Mouse (Mus musculus): ENCODE measurements around the gene Trmo. TPM values are rescaled to one million over a fixed set of nuclear protein-coding genes. Genes with fewer than 3 reads are reported as not detected.

The Trmo gene
- total RNA-seq, 2 experiments from 2014 or later: 3.2 to 4.7 TPM

DNA sequence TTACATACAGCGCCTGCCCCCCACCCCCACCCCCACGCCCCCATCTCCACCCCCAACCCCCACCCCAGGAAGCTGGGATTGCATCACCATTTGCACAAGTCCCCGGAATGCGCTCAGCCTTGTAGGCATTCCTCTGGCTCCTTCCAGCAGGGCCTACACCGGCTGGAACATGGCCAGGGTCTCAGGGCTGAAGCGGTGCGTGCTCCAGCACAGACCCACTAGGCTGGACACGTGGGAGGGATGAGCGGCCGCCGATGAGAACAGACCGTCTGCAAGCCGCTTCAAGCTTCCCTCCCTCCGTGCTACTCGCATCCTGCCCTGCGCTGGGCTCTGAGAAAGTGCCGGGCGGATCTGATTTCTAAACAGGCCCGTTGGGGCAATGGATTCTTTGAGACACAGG is 18.2 kb downstream of the Trmo start:
- DNase-seq: peak; percentile 56 to 70

DNA sequence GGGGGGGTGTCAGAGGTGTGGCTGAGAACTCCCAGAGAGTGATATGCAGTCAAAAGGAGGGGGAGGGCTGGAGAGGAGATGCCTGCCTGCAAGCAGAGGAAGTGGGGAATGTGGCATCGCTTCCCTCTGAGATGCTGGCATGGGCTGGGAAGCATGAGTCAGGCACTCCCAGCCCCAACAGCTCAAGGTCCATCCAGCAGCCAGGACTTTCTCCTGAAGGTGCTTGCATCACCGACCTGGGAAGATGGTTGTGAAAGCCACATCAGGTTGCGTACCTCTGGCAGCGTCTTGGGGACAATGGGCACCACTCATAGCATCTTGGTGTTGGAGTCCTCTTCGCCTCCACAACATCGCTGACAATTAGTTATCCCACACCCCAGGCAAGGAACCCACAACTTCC is 18.8 kb downstream of the Trmo start:
- DNase-seq: no peak

DNA sequence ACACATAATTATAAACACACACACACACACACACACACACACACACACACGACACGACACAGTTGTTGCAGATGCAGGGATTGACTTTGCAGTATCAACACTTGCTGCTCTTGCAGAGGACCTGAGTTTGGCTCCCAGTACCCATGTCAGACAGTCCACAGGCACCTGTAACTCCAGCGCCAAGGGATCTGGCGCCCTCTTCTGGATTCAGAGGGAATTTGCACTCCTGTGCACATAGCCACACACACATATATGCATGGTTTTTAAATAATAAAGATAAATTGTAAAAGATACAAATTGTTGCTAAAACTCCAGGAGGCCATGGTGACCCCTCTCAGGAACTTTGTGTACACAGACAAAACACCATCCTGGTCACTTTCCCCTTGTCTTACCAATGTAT is 20.2 kb downstream of the Trmo start:
- DNase-seq: no peak

DNA sequence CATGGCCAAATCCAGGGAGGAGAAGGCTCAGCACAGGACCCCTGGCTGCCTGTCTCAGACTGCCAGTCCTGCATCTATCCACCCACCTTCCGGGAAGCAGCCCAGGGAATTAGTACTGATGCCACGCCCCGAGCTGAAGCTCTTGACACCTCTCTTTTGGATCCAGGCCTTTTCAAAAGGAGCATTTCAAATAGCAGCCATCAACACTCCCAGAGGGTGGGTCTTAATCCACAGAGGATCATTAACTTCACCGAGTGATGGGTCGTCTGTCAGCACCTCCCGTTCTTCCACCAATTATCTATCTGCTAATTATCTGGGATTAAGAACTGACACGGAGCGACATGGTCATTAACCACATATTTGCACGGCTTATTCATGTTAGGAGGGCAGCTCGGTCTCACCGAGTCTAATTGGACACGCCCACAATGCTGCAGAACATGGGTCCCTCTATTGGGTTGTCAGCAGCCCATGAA is 21.7 kb downstream of the Trmo start:
- DNase-seq: no peak

DNA sequence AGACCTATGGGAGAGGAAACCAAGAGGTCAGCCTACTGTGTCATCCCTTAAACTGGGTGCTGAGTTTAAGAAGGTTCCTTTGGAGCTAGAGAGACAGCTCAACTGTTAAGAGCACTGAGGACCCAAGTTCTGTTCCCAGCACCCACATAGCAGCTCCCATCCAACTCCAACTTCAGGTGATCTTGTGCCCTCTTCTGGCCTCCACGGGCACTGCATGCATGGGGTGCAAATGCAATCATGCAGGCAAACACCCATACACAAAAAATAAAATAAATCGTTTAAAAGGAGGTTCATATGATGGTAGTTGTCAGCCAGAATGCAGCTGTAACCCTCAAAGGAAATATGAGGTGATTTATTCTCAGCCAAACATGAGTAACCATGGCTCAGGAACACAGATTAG is 24.9 kb downstream of the Trmo start:
- no peak for DNase-seq

DNA sequence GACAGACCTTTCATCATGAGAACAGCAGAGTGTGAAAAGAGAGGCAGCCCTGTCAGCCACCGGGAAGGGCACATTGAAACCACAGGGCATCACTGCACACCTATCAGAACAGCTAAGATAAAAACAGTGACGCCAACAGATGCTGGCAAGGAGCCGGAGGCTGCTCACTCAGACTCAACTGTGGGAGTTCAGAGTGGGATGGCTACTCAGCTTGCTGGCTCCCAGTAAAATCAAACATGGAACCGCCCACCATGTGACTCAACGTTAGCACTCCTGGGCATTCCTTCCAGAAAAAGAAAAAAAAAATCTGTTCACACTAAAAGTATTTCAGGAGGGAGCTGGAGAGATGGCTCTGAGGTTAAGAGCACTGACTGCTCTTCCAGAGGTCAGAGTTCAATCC is 28.0 kb downstream of the Trmo start:
- DNase-seq: no peak

GRCm38 (mm10) chr4:46359539-46360253 is 29.5 kb downstream of the Trmo start:
- DNase-seq: no peak

GRCm38 (mm10) chr4:46356351-46357133 is 32.7 kb downstream of the Trmo start:
- peak; percentile 42 to 74 for DNase-seq

DNA sequence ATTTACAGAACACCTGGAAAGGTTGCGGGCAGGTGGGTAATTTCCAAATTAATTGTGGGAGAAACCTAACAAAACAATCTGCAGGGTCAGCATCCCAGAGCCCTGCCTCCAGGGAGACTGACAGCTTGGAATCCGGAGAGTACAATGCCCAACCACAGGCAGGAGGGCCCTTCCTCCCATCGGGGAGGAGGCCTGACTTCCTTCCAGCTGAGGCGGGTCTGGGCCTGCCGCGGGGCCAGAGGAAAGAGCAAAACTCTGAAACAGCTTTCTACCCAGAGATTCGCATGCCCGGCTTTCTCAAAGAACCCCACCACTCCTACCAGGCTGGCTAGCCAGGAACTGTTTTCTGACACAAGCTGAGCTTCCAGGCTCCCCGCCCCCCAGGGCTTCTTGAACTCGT is 36.2 kb downstream of the Trmo start:
- DNase-seq: no peak

- no peak for DNase-seq
These were observed 39.7 kb downstream of the Trmo start for GRCm38 (mm10) chr4:46349530-46349929.

DNA sequence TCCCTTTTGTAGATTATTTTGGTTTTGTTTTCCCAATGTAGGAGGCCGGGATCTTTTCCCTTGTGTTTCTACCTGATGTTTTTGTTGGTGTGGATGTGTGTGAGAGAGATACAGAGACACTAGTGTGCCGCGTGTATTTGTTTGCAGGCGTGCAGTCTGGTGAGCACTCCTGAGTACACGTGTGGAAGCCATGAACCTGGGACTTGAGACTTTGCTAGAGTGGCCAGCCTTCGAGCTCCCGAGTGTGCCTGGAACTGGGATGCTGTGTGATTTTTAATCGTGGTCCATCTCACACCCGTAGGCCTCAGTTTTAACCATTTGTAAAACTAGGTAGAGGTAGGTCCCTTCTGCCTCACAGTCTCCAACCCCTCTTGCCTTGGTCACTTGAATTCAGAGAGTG is 40.3 kb downstream of the Trmo start:
- DNase-seq: no peak

GRCm38 (mm10) chr4:46347580-46348515 is 41.4 kb downstream of the Trmo start:
- DNase-seq: no peak

GRCm38 (mm10) chr4:46347141-46347540 is 42.1 kb downstream of the Trmo start:
- DNase-seq: no peak

DNA sequence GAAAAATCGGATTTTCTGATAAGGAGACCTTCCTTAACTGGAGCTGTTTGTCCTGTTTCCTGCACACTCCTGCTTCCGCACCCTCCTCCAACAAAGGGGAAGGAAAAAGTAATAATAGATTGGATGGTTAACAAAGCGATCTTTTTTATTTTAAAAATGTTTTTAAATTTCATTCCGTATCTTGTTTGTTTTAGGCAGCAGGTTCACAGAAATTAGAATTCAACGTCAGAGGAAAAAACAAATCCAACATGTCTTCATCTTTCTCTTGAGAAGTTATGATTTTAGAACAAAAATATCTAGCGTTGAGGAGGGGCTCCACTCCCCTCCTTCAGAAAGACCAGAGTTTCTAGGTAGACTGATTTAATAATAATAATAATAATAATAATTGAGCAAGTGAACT is 43.0 kb downstream of the Trmo start:
- DNase-seq: no peak

- no peak for DNase-seq
These were observed 43.5 kb downstream of the Trmo start for GRCm38 (mm10) chr4:46345773-46346100.

- no peak for DNase-seq
These were observed 44.0 kb downstream of the Trmo start for GRCm38 (mm10) chr4:46345056-46345772.

GRCm38 (mm10) chr4:46344288-46344687 is 44.9 kb downstream of the Trmo start:
- DNase-seq: peak in 1 of 2 experiments; percentile 17

- no peak for DNase-seq
These were observed 45.5 kb downstream of the Trmo start, which contains the start of gene Foxe1 for GRCm38 (mm10) chr4:46343596-46344260. TSS of gene Foxe1 (plus strand) at chr4:46343609.

- no peak for DNase-seq
These were observed 46.4 kb downstream of the Trmo start for GRCm38 (mm10) chr4:46342711-46343286.

DNA sequence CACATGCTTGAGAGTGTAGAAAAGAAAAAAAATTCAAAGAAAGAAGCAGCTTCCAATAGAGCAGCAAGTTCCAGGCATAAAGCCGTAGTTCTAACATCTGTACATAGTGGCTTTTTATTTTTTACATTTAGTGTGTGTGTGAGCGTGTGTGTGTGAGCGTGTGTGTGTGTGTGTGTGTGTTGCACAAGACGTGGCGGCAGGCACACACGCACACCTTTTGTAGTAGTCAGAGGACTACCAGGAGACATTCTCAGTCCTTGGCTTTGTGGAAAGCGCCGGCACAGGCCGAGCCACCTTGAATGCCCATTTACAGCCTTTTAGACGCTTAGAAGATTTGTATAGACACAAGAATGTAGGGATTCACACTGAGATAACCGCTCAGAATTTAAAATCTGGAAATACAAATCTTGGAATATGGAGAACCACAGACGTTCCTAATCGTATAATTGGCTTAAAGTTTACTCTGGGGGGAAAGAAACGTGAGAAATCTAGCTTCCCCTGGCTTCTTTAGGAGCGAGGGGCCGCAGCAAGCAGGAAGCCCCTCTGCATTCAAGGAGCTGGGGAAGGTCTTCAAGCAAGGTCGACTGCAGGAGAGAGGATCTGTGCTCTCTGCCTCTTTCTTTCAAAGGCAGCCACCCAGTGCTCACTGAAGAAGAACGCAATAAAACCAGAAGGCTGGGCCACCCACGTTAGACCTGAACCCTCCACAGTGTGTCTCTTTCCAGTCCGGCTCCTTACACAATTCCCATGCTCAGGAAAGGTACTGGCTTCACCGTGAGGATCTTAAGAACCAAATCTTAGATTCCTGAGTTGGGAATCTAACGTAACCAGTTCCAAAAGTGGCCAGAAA is 47.2 kb downstream of the Trmo start:
- DNase-seq: no peak

Measured in heart, adult 18-20 months (tissue).